Mouse (Mus musculus): ENCODE measurements around the gene Amz2. TPM values are rescaled to one million over a fixed set of nuclear protein-coding genes. Genes with fewer than 3 reads are reported as not detected.

Amz2 gene
- polyA plus RNA-seq, 1 experiment from 2014 or later = 49.1 TPM

Small RNAs within 50 kb of the gene (microRNA-seq; reads per million reads assigned to microRNA genes)
- not detected for gene Gm25540

Other genes starting within 250 kb of the Amz2 start
- 4.4 and 4.7 TPM in 2 replicates for gene Rgs9, start 127.8 kb upstream of the Amz2 start, polyA plus RNA-seq (2015; fragmentation: Nextera tagmentation; extraction: Ambion mirVana)
- 16.6 and 16.8 TPM in 2 replicates for gene Gna13, start 63.1 kb upstream of the Amz2 start, polyA plus RNA-seq (2015; fragmentation: Nextera tagmentation; extraction: Ambion mirVana)
- gene 9930022D16Rik, start 12.0 kb upstream of the Amz2 start, polyA plus RNA-seq (2015; fragmentation: Nextera tagmentation; extraction: Ambion mirVana) = not detected in 2 replicates
- 3.0 and 3.7 TPM in 2 replicates for gene Arsg, start 47.4 kb downstream of the Amz2 start, polyA plus RNA-seq (2015; fragmentation: Nextera tagmentation; extraction: Ambion mirVana)
- 3.3 and 4.0 TPM in 2 replicates for gene Slc16a6, start 47.7 kb downstream of the Amz2 start, polyA plus RNA-seq (2015; fragmentation: Nextera tagmentation; extraction: Ambion mirVana)
- 23.4 and 24.7 TPM in 2 replicates for gene Wipi1, start 186.0 kb downstream of the Amz2 start, polyA plus RNA-seq (2015; fragmentation: Nextera tagmentation; extraction: Ambion mirVana)
- 457 and 493 TPM in 2 replicates for gene Prkar1a, start 223.5 kb downstream of the Amz2 start, polyA plus RNA-seq (2015; fragmentation: Nextera tagmentation; extraction: Ambion mirVana)